8 mouse cellular contexts compared by ENCODE assay signal in genomic region chr4:41606784-41607183, GRCm38 (mm10). TPM values are rescaled to one million over a fixed set of nuclear protein-coding genes. Genes with fewer than 3 reads are reported as not detected.
DNase-seq lines count a peak whose midpoint lies in the region; ATAC-seq lines count a peak whose summit lies in the region.
"Had no signal": no experiment of that assay in that cellular context is flagged by ENCODE, and none has a peak within 500 bp of the region (broad histone marks: within the 10 kb centered on the region; RNA-seq: fewer than 3 reads in every experiment).

No protein-coding gene starts in this region.

- intact Hi-C loops in left cerebral cortex, postnatal 14 days (cut with DNase I) = no loop called here

- no peaks in the 10 kb centered on the region for H3K36me3 ChIP-seq in midbrain, embryonic 14.5 days (ENCODE audit: control insufficient read depth, insufficient read depth, low read length)
- H3K36me3 ChIP-seq in midbrain, embryonic 15.5 days (replicated peaks) = no peaks in the 10 kb centered on the region

- H3K4me1 ChIP-seq in midbrain, embryonic 14.5 days (ENCODE audit: control insufficient read depth, insufficient read depth, low read length) = peaks cover 12% of the 10 kb centered on the region; the same call in 1 of the 2 replicates
- peaks cover 23% of the 10 kb centered on the region for H3K4me1 ChIP-seq in midbrain, embryonic 15.5 days
- H3K4me1 ChIP-seq: megakaryocyte, embryonic 14.5 days had no signal

- no peak overlapping the region for H3K9ac ChIP-seq in midbrain, embryonic 14.5 days (replicated peaks; ENCODE audit: low read length)
- H3K9ac ChIP-seq in midbrain, embryonic 15.5 days = no peak overlapping the region

- H3K27me3 ChIP-seq in midbrain, embryonic 14.5 days (ENCODE audit: control insufficient read depth, insufficient read depth, low read length) = no peaks in the 10 kb centered on the region
- H3K27me3 ChIP-seq in midbrain, embryonic 15.5 days (replicated peaks) = 0 out of 2 replicates have a peak, but pooled peaks cover 5% of the 10 kb centered on the region

- peak; percentile 52 for DNase-seq in midbrain, embryonic 14.5 days
- DNase-seq in adrenal gland, adult 2 months = peak; percentile 48
- DNase-seq in induced T-regulatory cell, adult 2 months (ENCODE audit: low read depth) = peak; percentile 45
- DNase-seq in retina, embryonic 14.5 days (ENCODE audit: low spot score) = peak; percentile 81
- no peak for DNase-seq in left cerebral cortex, postnatal 14 days (ENCODE audit: low spot score in 2 of 2)
- DNase-seq in cerebellum, postnatal 4 days (ENCODE audit: low spot score in 2 of 2) = no peak

- no peaks in the 10 kb centered on the region for H3K9me3 ChIP-seq in midbrain, embryonic 14.5 days (ENCODE audit: control insufficient read depth, low read length)
- H3K9me3 ChIP-seq in midbrain, embryonic 15.5 days = no peaks in the 10 kb centered on the region
- H3K9me3 ChIP-seq: megakaryocyte, embryonic 14.5 days had no signal

- no peak overlapping the region for H3K27ac ChIP-seq in midbrain, embryonic 14.5 days (replicated peaks; ENCODE audit: low read depth, low read length)
- H3K27ac ChIP-seq in midbrain, embryonic 15.5 days = no peak overlapping the region

- no peak for ATAC-seq in midbrain, embryonic 14.5 days (ENCODE audit: low FRiP score, low TSS enrichment)
- no peak for ATAC-seq in midbrain, embryonic 15.5 days (replicated peaks)

- no peak overlapping the region for H3K4me2 ChIP-seq in midbrain, embryonic 14.5 days (ENCODE audit: low read length)
- no peak overlapping the region for H3K4me2 ChIP-seq in midbrain, embryonic 15.5 days

- H3K4me3 ChIP-seq in midbrain, embryonic 14.5 days (replicated peaks; ENCODE audit: low read depth, low read length) = no peak overlapping the region
- H3K4me3 ChIP-seq in midbrain, embryonic 15.5 days = no peak overlapping the region
- H3K4me3 ChIP-seq: megakaryocyte, embryonic 14.5 days had no signal

- WGBS in midbrain, embryonic 14.5 days = 60% methylated on average over 4 of the region's 4 CpGs
- WGBS in midbrain, embryonic 15.5 days = 52% methylated on average over 4 of the region's 4 CpGs

RNA-seq across cellular contexts. Expression of gene Enho, which starts 33.3 kb away (rescaled TPM):
- polyA plus RNA-seq in midbrain, embryonic 14.5 days (2014; fragmentation: Nextera tagmentation; extraction: Ambion mirVana) = 121 and 154 TPM in 2 replicates
- 121 and 122 TPM in 2 replicates for polyA plus RNA-seq in midbrain, embryonic 15.5 days (2015; fragmentation: Nextera tagmentation; extraction: Ambion mirVana)
- total RNA-seq in adrenal gland, adult 2 months (2021) = 1 to 10 TPM; 2.9 to 4.6 TPM
- polyA plus RNA-seq in adrenal gland, adult 2 months (2012; rRNA removed) = 13.2 and 20.9 TPM in 2 replicates
- total RNA-seq in left cerebral cortex, postnatal 14 days (2021) = 10 to 100 TPM; 54.7 to 60.3 TPM

RNA-seq across cellular contexts. Expression of gene Dnaic1, which starts 37.2 kb away (rescaled TPM):
- 2.0 and 2.8 TPM in 2 replicates for polyA plus RNA-seq in midbrain, embryonic 14.5 days (2014; fragmentation: Nextera tagmentation; extraction: Ambion mirVana)
- polyA plus RNA-seq in midbrain, embryonic 15.5 days (2015; fragmentation: Nextera tagmentation; extraction: Ambion mirVana) = 3.3 and 3.5 TPM in 2 replicates
- total RNA-seq in adrenal gland, adult 2 months (2021) = under 1 TPM in 1 of 2 experiments, not detected in 1; 0.46 TPM
- 0.38 and 0.43 TPM in 2 replicates for polyA plus RNA-seq in adrenal gland, adult 2 months (2012; rRNA removed)
- 1 to 10 TPM; 5.6 to 8.6 TPM for total RNA-seq in left cerebral cortex, postnatal 14 days (2021)

RNA-seq across cellular contexts. Expression of gene Fam219a, which starts 37.4 kb away (rescaled TPM):
- 19.9 and 22.3 TPM in 2 replicates for polyA plus RNA-seq in midbrain, embryonic 14.5 days (2014; fragmentation: Nextera tagmentation; extraction: Ambion mirVana)
- 16.8 and 18.3 TPM in 2 replicates for polyA plus RNA-seq in midbrain, embryonic 15.5 days (2015; fragmentation: Nextera tagmentation; extraction: Ambion mirVana)
- total RNA-seq in adrenal gland, adult 2 months (2021) = 10 to 100 TPM; 14.3 to 20.1 TPM
- polyA plus RNA-seq in adrenal gland, adult 2 months (2012; rRNA removed) = 74.7 and 76.1 TPM in 2 replicates
- 100 to 1,000 TPM; 204 to 210 TPM for total RNA-seq in left cerebral cortex, postnatal 14 days (2021)

Comparison
In these comparisons a context has a peak if more than half of its experiments do, and no peak if none do; other contexts are left out.
1. DNase-seq: peak in midbrain, embryonic 14.5 days (single experiment), adrenal gland, adult 2 months (single experiment), induced T-regulatory cell, adult 2 months (single experiment) and retina, embryonic 14.5 days (single experiment); none in left cerebral cortex, postnatal 14 days (0 of 2) and cerebellum, postnatal 4 days (0 of 2).